Mouse (Mus musculus): ENCODE measurements at regions not wholly inside any gene's neighbourhood (a gene's known extent, or its start where the extent isn't known, plus 50 kb on each side); places are given as distances from the start of the nearest gene placed in this dataset.

- no peak for ATAC-seq (ENCODE audit: extremely low read depth, insufficient number of reproducible peaks, low FRiP score, poor library complexity, severe bottlenecking)
- no peak for TF ChIP-seq GATA1 (IDR thresholded peaks at IDR 0.05; ENCODE audit: borderline replicate concordance, low read length)
- TF ChIP-seq TAL1 (conservative IDR thresholded peaks at IDR 0.05; ENCODE audit: low read depth, low read length): no peak
- no peak for TF ChIP-seq POLR2AphosphoS5 (IDR thresholded peaks at IDR 0.05; ENCODE audit: insufficient replicate concordance, low read depth, low read length)
- TF ChIP-seq CTCF (IDR thresholded peaks at IDR 0.05; ENCODE audit: low read depth, low read length): no peak
- no peak for TF ChIP-seq GATA2 (IDR thresholded peaks at IDR 0.05; ENCODE audit: borderline replicate concordance, low read depth, low read length)
- no peaks in the 10 kb centered on the region for H3K36me3 ChIP-seq (replicated peaks)
- H3K4me3 ChIP-seq (ENCODE audit: low read depth, low read length): no peak overlapping the region
- peaks cover 68% of the 10 kb centered on the region for H3K9me3 ChIP-seq (replicated peaks)
- H3K27me3 ChIP-seq (ENCODE audit: insufficient read depth, low read length): no peaks in the 10 kb centered on the region
- DNase-seq (ENCODE audit: low spot score): no peak
- no peaks in the 10 kb centered on the region for H3K4me1 ChIP-seq (ENCODE audit: insufficient read depth, low read depth, low read length)
These were observed 240.8 kb downstream of the Lmx1a start for GRCm38 (mm10) chr1:167929729-167930341.

- H3K27me3 ChIP-seq (ENCODE audit: insufficient read depth, low read length): no peaks in the 10 kb centered on the region
- TF ChIP-seq CTCF (IDR thresholded peaks at IDR 0.05; ENCODE audit: low read depth, low read length) (no peak), GATA1 (IDR thresholded peaks at IDR 0.05; ENCODE audit: borderline replicate concordance, low read length) (no peak), GATA2 (IDR thresholded peaks at IDR 0.05; ENCODE audit: borderline replicate concordance, low read depth, low read length) (no peak), POLR2AphosphoS5 (IDR thresholded peaks at IDR 0.05; ENCODE audit: insufficient replicate concordance, low read depth, low read length) (no peak), TAL1 (conservative IDR thresholded peaks at IDR 0.05; ENCODE audit: low read depth, low read length) (no peak)
- no peaks in the 10 kb centered on the region for H3K4me1 ChIP-seq (ENCODE audit: insufficient read depth, low read depth, low read length)
- DNase-seq (ENCODE audit: low spot score) (no peak), ATAC-seq (ENCODE audit: extremely low read depth, insufficient number of reproducible peaks, low FRiP score, poor library complexity, severe bottlenecking) (no peak)
- H3K4me3 ChIP-seq (ENCODE audit: low read depth, low read length): no peak overlapping the region
- H3K9me3 ChIP-seq (replicated peaks): peaks cover 69% of the 10 kb centered on the region
- H3K36me3 ChIP-seq (replicated peaks): no peaks in the 10 kb centered on the region
These were observed 243.1 kb downstream of the Lmx1a start for GRCm38 (mm10) chr1:167932088-167932487.

- no peaks in the 10 kb centered on the region for H3K4me1 ChIP-seq (ENCODE audit: insufficient read depth, low read depth, low read length)
- TF ChIP-seq GATA2 (IDR thresholded peaks at IDR 0.05; ENCODE audit: borderline replicate concordance, low read depth, low read length) (no peak), CTCF (IDR thresholded peaks at IDR 0.05; ENCODE audit: low read depth, low read length) (no peak), POLR2AphosphoS5 (IDR thresholded peaks at IDR 0.05; ENCODE audit: insufficient replicate concordance, low read depth, low read length) (no peak), GATA1 (IDR thresholded peaks at IDR 0.05; ENCODE audit: borderline replicate concordance, low read length) (no peak), TAL1 (conservative IDR thresholded peaks at IDR 0.05; ENCODE audit: low read depth, low read length) (no peak)
- H3K36me3 ChIP-seq (replicated peaks): no peaks in the 10 kb centered on the region
- no peaks in the 10 kb centered on the region for H3K27me3 ChIP-seq (ENCODE audit: insufficient read depth, low read length)
- DNase-seq (ENCODE audit: low spot score) (no peak), ATAC-seq (ENCODE audit: extremely low read depth, insufficient number of reproducible peaks, low FRiP score, poor library complexity, severe bottlenecking) (no peak)
- no peak overlapping the region for H3K4me3 ChIP-seq (ENCODE audit: low read depth, low read length)
- H3K9me3 ChIP-seq (replicated peaks): peaks cover 62% of the 10 kb centered on the region
These were observed 247.7 kb downstream of the Lmx1a start for GRCm38 (mm10) chr1:167936726-167937125.

GRCm38 (mm10) chr1:167938176-167938575, 249.1 kb downstream of the Lmx1a start:
- Histone ChIP-seq H3K36me3 (replicated peaks) (no peaks in the 10 kb centered on the region), H3K4me3 (ENCODE audit: low read depth, low read length) (no peak overlapping the region), H3K4me1 (ENCODE audit: insufficient read depth, low read depth, low read length) (no peaks in the 10 kb centered on the region), H3K9me3 (replicated peaks) (peaks cover 59% of the 10 kb centered on the region), H3K27me3 (ENCODE audit: insufficient read depth, low read length) (no peaks in the 10 kb centered on the region)
- TF ChIP-seq CTCF (IDR thresholded peaks at IDR 0.05; ENCODE audit: low read depth, low read length) (no peak), GATA2 (IDR thresholded peaks at IDR 0.05; ENCODE audit: borderline replicate concordance, low read depth, low read length) (no peak), TAL1 (conservative IDR thresholded peaks at IDR 0.05; ENCODE audit: low read depth, low read length) (no peak), POLR2AphosphoS5 (IDR thresholded peaks at IDR 0.05; ENCODE audit: insufficient replicate concordance, low read depth, low read length) (no peak), GATA1 (IDR thresholded peaks at IDR 0.05; ENCODE audit: borderline replicate concordance, low read length) (no peak)
- DNase-seq (ENCODE audit: low spot score) (no peak), ATAC-seq (ENCODE audit: extremely low read depth, insufficient number of reproducible peaks, low FRiP score, poor library complexity, severe bottlenecking) (no peak; the same call in 1 of the 2 replicates)

GRCm38 (mm10) chr1:167942037-167942470, 253.0 kb downstream of the Lmx1a start:
- no peak for ATAC-seq (ENCODE audit: extremely low read depth, insufficient number of reproducible peaks, low FRiP score, poor library complexity, severe bottlenecking)
- Histone ChIP-seq H3K4me3 (ENCODE audit: low read depth, low read length) (no peak overlapping the region), H3K4me1 (ENCODE audit: insufficient read depth, low read depth, low read length) (no peaks in the 10 kb centered on the region), H3K9me3 (replicated peaks) (peaks cover 58% of the 10 kb centered on the region), H3K27me3 (ENCODE audit: insufficient read depth, low read length) (no peaks in the 10 kb centered on the region), H3K36me3 (replicated peaks) (no peaks in the 10 kb centered on the region)
- no peak for TF ChIP-seq TAL1 (conservative IDR thresholded peaks at IDR 0.05; ENCODE audit: low read depth, low read length)
- no peak for TF ChIP-seq POLR2AphosphoS5 (IDR thresholded peaks at IDR 0.05; ENCODE audit: insufficient replicate concordance, low read depth, low read length)
- no peak for TF ChIP-seq GATA1 (IDR thresholded peaks at IDR 0.05; ENCODE audit: borderline replicate concordance, low read length)
- TF ChIP-seq GATA2 (IDR thresholded peaks at IDR 0.05; ENCODE audit: borderline replicate concordance, low read depth, low read length): no peak
- no peak for TF ChIP-seq CTCF (IDR thresholded peaks at IDR 0.05; ENCODE audit: low read depth, low read length)
- DNase-seq (ENCODE audit: low spot score): no peak

GRCm38 (mm10) chr1:167943121-167943520, 254.1 kb downstream of the Lmx1a start:
- H3K4me3 ChIP-seq (ENCODE audit: low read depth, low read length): no peak overlapping the region
- DNase-seq (ENCODE audit: low spot score): no peak
- ATAC-seq (ENCODE audit: extremely low read depth, insufficient number of reproducible peaks, low FRiP score, poor library complexity, severe bottlenecking): no peak
- H3K9me3 ChIP-seq (replicated peaks): peaks cover 58% of the 10 kb centered on the region
- no peaks in the 10 kb centered on the region for H3K4me1 ChIP-seq (ENCODE audit: insufficient read depth, low read depth, low read length)
- H3K27me3 ChIP-seq (ENCODE audit: insufficient read depth, low read length): no peaks in the 10 kb centered on the region
- TF ChIP-seq POLR2AphosphoS5 (IDR thresholded peaks at IDR 0.05; ENCODE audit: insufficient replicate concordance, low read depth, low read length) (no peak), GATA2 (IDR thresholded peaks at IDR 0.05; ENCODE audit: borderline replicate concordance, low read depth, low read length) (no peak), GATA1 (IDR thresholded peaks at IDR 0.05; ENCODE audit: borderline replicate concordance, low read length) (no peak), TAL1 (conservative IDR thresholded peaks at IDR 0.05; ENCODE audit: low read depth, low read length) (no peak), CTCF (IDR thresholded peaks at IDR 0.05; ENCODE audit: low read depth, low read length) (no peak)
- no peaks in the 10 kb centered on the region for H3K36me3 ChIP-seq (replicated peaks)
